Mouse (Mus musculus) MEL (cell line): ENCODE measurements around the gene Zfp58. TPM values are rescaled to one million over a fixed set of nuclear protein-coding genes. Genes with fewer than 3 reads are reported as not detected.

ENCODE experiments used
- DNase-seq: peaks from one replicate; pipeline ENCODE4 v3.0.0; 2011; ENCODE audit warnings: low read depth, low spot score
- H3K27ac ChIP-seq: 2 replicates; pipeline ENCODE4 v1.5.1; 2012; ENCODE audit warnings: low read depth, mild to moderate bottlenecking, control low read depth, low read length, moderate library complexity; ENCODE audit not compliant: control insufficient read depth
- H3K27me3 ChIP-seq, 2 experiments: fragments of 150-350 bp in 1 of 2; sonication (generic) in 1 of 2; 2 replicates each; pipeline ENCODE4 v1.6.1; 2012; ENCODE audit warnings: low read length in 2 of 2, mild to moderate bottlenecking in 2 of 2, improper control_type of control experiment in 1 of 2, moderate library complexity in 1 of 2; ENCODE audit not compliant: insufficient read depth in 2 of 2, control insufficient read depth in 1 of 2
- H3K36me3 ChIP-seq, 2 experiments: 2 replicates each; pipeline ENCODE4 v1.6.1; 2012 to 2014; ENCODE audit warnings: low read length in 2 of 2, improper control_type of control experiment in 1 of 2, inconsistent platforms in 1 of 2, mild to moderate bottlenecking in 1 of 2; ENCODE audit not compliant: insufficient read depth in 2 of 2, control insufficient read depth in 1 of 2
- H3K4me1 ChIP-seq, 2 experiments: fragments of 150-350 bp in 1 of 2; sonication (generic) in 1 of 2; 2 replicates each; pipeline ENCODE4 v1.6.1; 2012; ENCODE audit warnings: low read length in 2 of 2, improper control_type of control experiment in 1 of 2, mild to moderate bottlenecking in 1 of 2; ENCODE audit not compliant: insufficient read depth in 2 of 2, control insufficient read depth in 1 of 2
- H3K4me3 ChIP-seq, 2 experiments: fragments of 150-350 bp in 1 of 2; sonication (generic) in 1 of 2; 2 replicates each; pipeline ENCODE4 v1.5.1; 2012; ENCODE audit warnings: low read depth in 2 of 2, low read length in 2 of 2, mild to moderate bottlenecking in 2 of 2, moderate library complexity in 2 of 2, control low read depth in 1 of 2, improper control_type of control experiment in 1 of 2; ENCODE audit not compliant: control insufficient read depth in 1 of 2, insufficient read depth in 1 of 2
- H3K79me2 ChIP-seq: 2 replicates; pipeline ENCODE4 v1.6.1; 2012; ENCODE audit warnings: mild to moderate bottlenecking, low read length, moderate library complexity; ENCODE audit not compliant: control insufficient read depth, poor library complexity, insufficient read depth
- H3K9ac ChIP-seq: 2 replicates; pipeline ENCODE4 v1.6.1; 2012; ENCODE audit warnings: low read depth, mild to moderate bottlenecking, control low read depth, low read length, moderate library complexity; ENCODE audit not compliant: control insufficient read depth, poor library complexity, severe bottlenecking
- H3K9me3 ChIP-seq: fragments of 150-350 bp; sonication (generic); replicated peaks from 2 replicates; pipeline ENCODE4 v1.6.1; 2012; ENCODE audit warnings: mild to moderate bottlenecking, low read length, improper control_type of control experiment, moderate library complexity; ENCODE audit not compliant: insufficient read depth
- CHD2 ChIP-seq: IDR thresholded peaks from 2 replicates; pipeline ENCODE4 v1.6.1; 2011; ENCODE audit warnings: low read length, improper control_type of control experiment
- ELF1 ChIP-seq: IDR thresholded peaks from 2 replicates; pipeline ENCODE4 v1.6.1; 2014; ENCODE audit warnings: low read depth, mild to moderate bottlenecking, inconsistent platforms, low read length, improper control_type of control experiment, moderate library complexity
- EP300 ChIP-seq, 2 experiments: IDR thresholded peaks; 2 replicates each; pipeline ENCODE4 v1.6.1; 2011; ENCODE audit warnings: improper control_type of control experiment in 2 of 2, low read length in 2 of 2, low read depth in 1 of 2, mild to moderate bottlenecking in 1 of 2
- ETS1 ChIP-seq: IDR thresholded peaks from 2 replicates; pipeline ENCODE4 v1.6.1; 2012; ENCODE audit warnings: low read depth, mild to moderate bottlenecking, inconsistent platforms, low read length, improper control_type of control experiment, moderate library complexity
- GATA1 ChIP-seq: IDR thresholded peaks from 2 replicates; pipeline ENCODE4 v1.6.1; 2011; ENCODE audit warnings: low read depth, low read length, improper control_type of control experiment
- HCFC1 ChIP-seq: IDR thresholded peaks from 2 replicates; pipeline ENCODE4 v1.6.1; 2012; ENCODE audit warnings: low read depth, mild to moderate bottlenecking, inconsistent platforms, low read length, improper control_type of control experiment, moderate library complexity
- KAT2A ChIP-seq: conservative IDR thresholded peaks from 2 replicates; pipeline ENCODE4 v1.6.1; 2012; ENCODE audit warnings: low read depth, low read length, improper control_type of control experiment, inconsistent platforms
- MAFK ChIP-seq: IDR thresholded peaks from 2 replicates; pipeline ENCODE4 v1.6.1; 2011; ENCODE audit warnings: low read depth, mild to moderate bottlenecking, low read length, improper control_type of control experiment, borderline replicate concordance
- MAX ChIP-seq: IDR thresholded peaks from 2 replicates; pipeline ENCODE4 v1.6.1; 2011; ENCODE audit warnings: low read length, improper control_type of control experiment
- MXI1 ChIP-seq: IDR thresholded peaks from 2 replicates; pipeline ENCODE4 v1.6.1; 2011; ENCODE audit warnings: mild to moderate bottlenecking, low read depth, low read length, improper control_type of control experiment
- MYB ChIP-seq: IDR thresholded peaks from 2 replicates; pipeline ENCODE4 v1.6.1; 2011; ENCODE audit warnings: mild to moderate bottlenecking, low read depth, low read length, improper control_type of control experiment
- MYC ChIP-seq: IDR thresholded peaks from 2 replicates; pipeline ENCODE4 v1.6.1; 2011; ENCODE audit warnings: low read depth, mild to moderate bottlenecking, low read length, improper control_type of control experiment, moderate library complexity
- NELFE ChIP-seq: IDR thresholded peaks from 2 replicates; pipeline ENCODE4 v1.6.1; 2011; ENCODE audit warnings: low read depth, low read length, improper control_type of control experiment
- POLR2A ChIP-seq, 2 experiments: IDR thresholded peaks; 2 replicates each; pipeline ENCODE4 v1.6.1; 2011 to 2012; ENCODE audit warnings: low read length in 2 of 2, mild to moderate bottlenecking in 2 of 2, control low read depth in 1 of 2, improper control_type of control experiment in 1 of 2, low read depth in 1 of 2, moderate library complexity in 1 of 2; ENCODE audit not compliant: control insufficient read depth in 1 of 2, insufficient read depth in 1 of 2, poor library complexity in 1 of 2
- POLR2AphosphoS2 ChIP-seq: IDR thresholded peaks from 2 replicates; pipeline ENCODE4 v1.6.1; 2011; ENCODE audit warnings: low read length, improper control_type of control experiment
- RAD21 ChIP-seq: IDR thresholded peaks from 2 replicates; pipeline ENCODE4 v1.6.1; 2011; ENCODE audit warnings: mild to moderate bottlenecking, low read depth, low read length, improper control_type of control experiment
- SIN3A ChIP-seq: IDR thresholded peaks from 2 replicates; pipeline ENCODE4 v1.6.1; 2012; ENCODE audit warnings: low read length, improper control_type of control experiment, inconsistent platforms
- TBP ChIP-seq: IDR thresholded peaks from 2 replicates; pipeline ENCODE4 v1.8.0; 2011; ENCODE audit warnings: low read depth, low read length, improper control_type of control experiment
- TCF12 ChIP-seq: IDR thresholded peaks from 2 replicates; pipeline ENCODE4 v1.6.1; 2014; ENCODE audit warnings: low read depth, mild to moderate bottlenecking, inconsistent platforms, low read length, improper control_type of control experiment, moderate library complexity
- UBTF ChIP-seq: IDR thresholded peaks from 2 replicates; pipeline ENCODE4 v1.6.1; 2012; ENCODE audit warnings: low read depth, mild to moderate bottlenecking, inconsistent platforms, low read length, improper control_type of control experiment, moderate library complexity, borderline replicate concordance; ENCODE audit not compliant: insufficient read depth
- ZKSCAN1 ChIP-seq: IDR thresholded peaks from 2 replicates; pipeline ENCODE4 v1.6.1; 2012; ENCODE audit warnings: low read depth, mild to moderate bottlenecking, inconsistent platforms, low read length, improper control_type of control experiment, moderate library complexity
- ZMIZ1 ChIP-seq: IDR thresholded peaks from 2 replicates; pipeline ENCODE4 v1.6.1; 2012; ENCODE audit warnings: low read depth, mild to moderate bottlenecking, inconsistent platforms, low read length, improper control_type of control experiment, moderate library complexity
- polyA plus RNA-seq, 2 experiments: library from polyadenylated mRNA; stranded (reverse) in 1 of 2; unstranded in 1 of 2; fragments of >175 nt in 1 of 2; fragments of >200 nt in 1 of 2; gene quantifications; 2 replicates each; pipeline versions ENCODE4 v1.2.1 to v1.2.4; 2012; ENCODE audit warnings: low replicate concordance in 2 of 2, low read depth in 1 of 2; ENCODE audit not compliant: insufficient read length in 2 of 2, insufficient read depth in 1 of 2, missing spikeins in 1 of 2
- total RNA-seq: library from RNA; depleted of rRNA; stranded (reverse); fragments of 300-350 nt; gene quantifications from 2 replicates; pipeline ENCODE4 v1.2.3, GENCODE M21; 2012; rRNA removed

Gene Zfp58
- 3.5 and 4.8 TPM in 2 replicates for total RNA-seq
- 1 to 10 TPM in 1 of 2 experiments, not detected in 1; 3.2 TPM for polyA plus RNA-seq

DNA sequence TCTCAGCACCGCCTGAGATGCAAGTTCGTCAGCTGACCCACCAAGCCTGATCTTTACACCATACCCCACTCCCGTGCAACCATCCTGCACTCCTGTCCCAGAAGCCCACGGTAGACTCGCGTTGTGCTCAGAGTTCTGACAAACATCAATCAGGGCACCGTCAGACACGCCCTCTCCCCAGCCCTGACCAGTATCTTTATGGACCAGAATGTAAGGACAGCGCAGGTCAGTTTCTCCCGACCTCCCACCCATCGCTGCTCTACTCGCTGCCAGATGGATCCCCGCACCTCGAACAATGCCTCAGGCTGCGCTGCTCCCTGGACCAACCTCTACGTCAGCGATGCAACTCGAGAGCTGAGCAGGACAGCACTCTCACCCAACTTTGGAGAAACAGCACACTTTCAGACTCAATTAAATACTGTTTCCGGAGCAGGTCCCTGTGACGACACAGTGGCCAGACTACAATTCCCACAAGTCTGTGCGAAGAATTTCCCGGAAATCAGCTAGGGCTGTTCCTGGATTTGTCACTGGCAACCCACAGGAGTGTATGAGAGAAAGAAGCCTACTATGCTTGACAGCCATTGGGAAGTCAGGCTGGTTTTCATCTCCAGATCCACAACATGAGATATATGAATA, at the start of gene Zfp58:
TSS of gene Zfp58 (minus strand) at position 472 of the 636 bp plus-strand sequence.
- H3K27me3 ChIP-seq, result no peaks in the 10 kb centered on the region
- peak within 1 kb of the TSS; percentile 5; the same call in 1 of the 2 replicates for H3K27ac ChIP-seq
- H3K36me3 ChIP-seq, result no peaks in the 10 kb centered on the region; a peak in 2 of 4 replicates
- H3K4me3 ChIP-seq, result peak within 1 kb of the TSS; percentile 66 to 77
- no peaks in the 10 kb centered on the region for H3K9me3 ChIP-seq
- H3K79me2 ChIP-seq, result peaks cover 4% of the 10 kb centered on the region
- peak; percentile 93 for DNase-seq
- TF ChIP-seq KAT2A, result peak; percentile 91
- TF ChIP-seq RAD21, result no peak
- TF ChIP-seq NELFE, result peak; percentile 88
- TF ChIP-seq TCF12, result 0 out of 2 replicates have a peak, but pooled peaks have one; percentile 48
- peak; percentile 98 for TF ChIP-seq ELF1
- no peak for TF ChIP-seq MYB
- TF ChIP-seq POLR2A (IDR thresholded peaks at IDR 0.05; ENCODE audit: control insufficient read depth in 1 of 2, insufficient read depth in 1 of 2, low read depth in 1 of 2, low read length in 2 of 2, poor library complexity in 1 of 2), result peak; percentile 40 to 86; a peak in 3 of 4 replicates
- peak; percentile 87 for TF ChIP-seq MXI1
- 0 out of 2 replicates have a peak, but pooled peaks have one; percentile 18 for TF ChIP-seq GATA1
- peak; percentile 74 for TF ChIP-seq MAX
- TF ChIP-seq ETS1, result peak; percentile 48
- peak; percentile 98 for TF ChIP-seq SIN3A
- TF ChIP-seq TBP, result peak; percentile 70
- peak; percentile 82 for TF ChIP-seq MYC
- peak; percentile 99 for TF ChIP-seq HCFC1
- no peak for TF ChIP-seq UBTF
- no peak for TF ChIP-seq MAFK
- TF ChIP-seq POLR2AphosphoS2, result peak; percentile 71
- peak; percentile 96 for TF ChIP-seq ZKSCAN1
- TF ChIP-seq ZMIZ1, result peak; percentile 76
- TF ChIP-seq EP300 (IDR thresholded peaks at IDR 0.05; ENCODE audit: low read depth in 1 of 2, low read length in 2 of 2), result no peak
- TF ChIP-seq CHD2, result peak; percentile 52
- peaks cover 0 to 8% of the 10 kb centered on the region in 2 experiments; a peak in 2 of 4 replicates for H3K4me1 ChIP-seq
- H3K9ac ChIP-seq, result peak within 1 kb of the TSS; percentile 62
